Mouse (Mus musculus): ENCODE measurements around the gene Aldh1a2. TPM values are rescaled to one million over a fixed set of nuclear protein-coding genes. Genes with fewer than 3 reads are reported as not detected.

The Aldh1a2 gene
- polyA plus RNA-seq, 1 experiment from 2014 or later: 31.8 TPM

- no peak for ATAC-seq (ENCODE audit: insufficient number of reproducible peaks, low FRiP score, low TSS enrichment, low read depth)
- H3K27me3 ChIP-seq: no peaks in the 10 kb centered on the region
- peaks cover 3% of the 10 kb centered on the region; the same call in 1 of the 2 replicates for H3K4me1 ChIP-seq
- H3K4me3 ChIP-seq (replicated peaks): no peak overlapping the region
- H3K36me3 ChIP-seq: no peaks in the 10 kb centered on the region
- no peaks in the 10 kb centered on the region for H3K9me3 ChIP-seq (replicated peaks)
- no peak overlapping the region for H3K4me2 ChIP-seq (replicated peaks)
- H3K9ac ChIP-seq: no peak overlapping the region
- H3K27ac ChIP-seq (replicated peaks): no peak overlapping the region
Observed at GRCm38 (mm10) chr9:71185285-71185684, 30.3 kb upstream of the Aldh1a2 start.

DNA sequence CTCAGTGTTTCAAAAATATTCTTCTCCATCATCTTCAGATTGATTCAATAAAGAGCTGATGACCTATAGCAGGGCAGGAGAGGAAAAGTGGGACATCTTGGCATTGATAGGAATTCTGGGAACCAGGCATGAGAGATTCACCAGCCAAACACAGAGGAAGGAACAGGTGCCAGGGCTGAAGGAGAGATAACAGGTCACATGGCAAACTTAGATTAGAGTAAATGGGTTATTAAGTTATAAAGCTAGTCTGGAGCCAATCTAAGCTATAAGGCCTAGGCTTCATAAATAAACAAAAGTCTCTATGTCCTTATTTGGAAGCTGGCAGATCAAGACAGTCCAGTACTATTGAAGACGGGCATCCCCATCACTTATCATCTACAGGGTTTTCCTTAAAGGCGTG lies 29.8 kb upstream of the Aldh1a2 start:
- no peaks in the 10 kb centered on the region for H3K27me3 ChIP-seq
- WGBS: 80% methylated on average over 2 of the region's 2 CpGs
- no peaks in the 10 kb centered on the region for H3K36me3 ChIP-seq
- H3K9me3 ChIP-seq (replicated peaks): no peaks in the 10 kb centered on the region
- H3K27ac ChIP-seq (replicated peaks): no peak overlapping the region
- no peak for ATAC-seq (ENCODE audit: insufficient number of reproducible peaks, low FRiP score, low TSS enrichment, low read depth)
- no peak overlapping the region for H3K4me2 ChIP-seq (replicated peaks)
- peaks cover 3% of the 10 kb centered on the region; the same call in 1 of the 2 replicates for H3K4me1 ChIP-seq
- H3K4me3 ChIP-seq (replicated peaks): no peak overlapping the region
- H3K9ac ChIP-seq: no peak overlapping the region

GRCm38 (mm10) chr9:71187396-71187795 lies 28.2 kb upstream of the Aldh1a2 start:
- WGBS: 67% methylated on average over 7 of the region's 7 CpGs
- no peak for ATAC-seq (ENCODE audit: insufficient number of reproducible peaks, low FRiP score, low TSS enrichment, low read depth)
- H3K9me3 ChIP-seq (replicated peaks): no peaks in the 10 kb centered on the region
- no peak overlapping the region for H3K4me2 ChIP-seq (replicated peaks)
- no peaks in the 10 kb centered on the region for H3K36me3 ChIP-seq
- no peak overlapping the region for H3K9ac ChIP-seq
- H3K27me3 ChIP-seq: no peaks in the 10 kb centered on the region
- H3K4me1 ChIP-seq: peaks cover 3% of the 10 kb centered on the region; the same call in 1 of the 2 replicates
- H3K27ac ChIP-seq (replicated peaks): no peak overlapping the region
- no peak overlapping the region for H3K4me3 ChIP-seq (replicated peaks)

DNA sequence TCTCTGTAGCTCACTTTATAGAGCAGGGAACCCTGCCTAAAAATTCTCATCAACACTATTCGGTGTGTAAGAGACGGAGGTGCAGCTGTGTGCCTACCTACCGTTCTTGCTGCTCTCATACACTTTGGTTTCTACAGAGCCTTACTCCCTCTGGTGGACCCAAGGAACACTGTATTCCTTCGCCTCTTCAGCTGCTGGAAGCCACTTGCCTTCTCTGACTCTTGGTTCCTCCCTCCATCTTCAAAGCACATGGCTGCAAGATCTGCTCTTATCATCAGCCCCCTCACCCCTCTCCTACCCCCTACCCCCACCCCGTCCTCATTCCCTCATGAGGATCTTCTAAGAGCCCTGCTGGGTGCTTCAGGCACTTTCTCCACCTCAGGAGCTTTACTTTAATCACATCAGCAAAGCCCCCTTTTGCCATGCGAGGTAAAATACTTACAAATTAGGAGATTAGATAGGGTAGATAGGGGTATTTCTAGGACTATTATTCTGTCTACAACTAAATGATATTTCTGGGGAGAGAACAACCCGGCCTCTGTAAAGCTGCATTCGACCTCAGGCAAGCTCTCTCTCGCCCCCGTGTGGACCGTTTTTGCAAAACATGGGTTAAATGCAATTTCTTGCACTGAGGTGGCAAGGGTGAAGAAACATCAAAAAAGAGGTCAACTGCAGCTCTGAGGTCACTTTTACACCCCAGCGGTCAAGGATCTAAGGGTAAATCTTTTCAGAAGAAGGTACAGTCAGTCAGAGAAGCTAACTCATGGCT lies 26.8 kb upstream of the Aldh1a2 start:
- Histone ChIP-seq H3K4me1 (peaks cover 3% of the 10 kb centered on the region; the same call in 1 of the 2 replicates), H3K4me3 (replicated peaks) (no peak overlapping the region; the same call in 1 of the 2 replicates), H3K27ac (replicated peaks) (no peak overlapping the region), H3K9ac (no peak overlapping the region), H3K9me3 (replicated peaks) (no peaks in the 10 kb centered on the region), H3K36me3 (no peaks in the 10 kb centered on the region), H3K27me3 (no peaks in the 10 kb centered on the region), H3K4me2 (replicated peaks) (peak overlapping the region; percentile 42; the same call in 1 of the 2 replicates)
- WGBS: 8% methylated on average over 12 of the region's 12 CpGs
- ATAC-seq (ENCODE audit: insufficient number of reproducible peaks, low FRiP score, low TSS enrichment, low read depth): no peak

GRCm38 (mm10) chr9:71198826-71199225 lies 16.8 kb upstream of the Aldh1a2 start:
- 74% methylated on average over 5 of the region's 5 CpGs for WGBS
- no peak overlapping the region for H3K4me2 ChIP-seq (replicated peaks)
- H3K27me3 ChIP-seq: no peaks in the 10 kb centered on the region
- H3K9me3 ChIP-seq (replicated peaks): no peaks in the 10 kb centered on the region
- ATAC-seq (ENCODE audit: insufficient number of reproducible peaks, low FRiP score, low TSS enrichment, low read depth): no peak
- H3K27ac ChIP-seq (replicated peaks): no peak overlapping the region
- no peak overlapping the region for H3K4me3 ChIP-seq (replicated peaks)
- no peaks in the 10 kb centered on the region for H3K4me1 ChIP-seq
- no peaks in the 10 kb centered on the region for H3K36me3 ChIP-seq
- no peak overlapping the region for H3K9ac ChIP-seq

GRCm38 (mm10) chr9:71202265-71202664 lies 13.3 kb upstream of the Aldh1a2 start:
- Histone ChIP-seq H3K9me3 (replicated peaks) (no peaks in the 10 kb centered on the region), H3K4me3 (replicated peaks) (no peak overlapping the region), H3K4me1 (no peaks in the 10 kb centered on the region), H3K27ac (replicated peaks) (no peak overlapping the region), H3K27me3 (no peaks in the 10 kb centered on the region), H3K4me2 (replicated peaks) (no peak overlapping the region), H3K9ac (no peak overlapping the region), H3K36me3 (no peaks in the 10 kb centered on the region)
- no peak for ATAC-seq (ENCODE audit: insufficient number of reproducible peaks, low FRiP score, low TSS enrichment, low read depth)
- 81% methylated on average over 4 of the region's 4 CpGs for whole genome bisulfite sequencing

DNA sequence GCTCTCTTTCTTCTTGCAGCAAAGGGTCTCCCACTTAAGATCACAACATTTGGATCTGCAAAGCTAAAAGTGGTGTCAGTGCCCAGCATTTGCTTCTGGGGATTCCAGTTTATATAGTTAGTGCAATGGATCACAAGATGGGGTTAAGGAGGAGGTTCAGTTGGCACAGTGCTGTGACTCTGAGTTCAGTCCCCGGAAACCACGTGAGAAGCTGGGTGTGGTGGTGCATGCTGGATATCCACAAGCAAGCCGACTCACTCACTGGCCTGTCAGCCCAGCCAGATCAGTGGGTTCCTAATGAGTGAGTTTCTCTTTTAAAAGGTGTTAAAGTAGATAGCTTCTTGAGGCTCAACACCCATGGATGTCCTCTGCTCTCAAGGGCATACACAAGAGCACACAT lies 6.3 kb upstream of the Aldh1a2 start:
- peaks cover 34% of the 10 kb centered on the region for H3K27me3 ChIP-seq
- no peak overlapping the region for H3K27ac ChIP-seq (replicated peaks)
- no peaks in the 10 kb centered on the region for H3K36me3 ChIP-seq
- H3K4me2 ChIP-seq (replicated peaks): no peak overlapping the region
- WGBS: 60% methylated on average over 3 of the region's 3 CpGs
- H3K4me3 ChIP-seq (replicated peaks): no peak overlapping the region
- no peaks in the 10 kb centered on the region for H3K9me3 ChIP-seq (replicated peaks)
- no peak overlapping the region for H3K9ac ChIP-seq
- ATAC-seq (ENCODE audit: insufficient number of reproducible peaks, low FRiP score, low TSS enrichment, low read depth): no peak
- H3K4me1 ChIP-seq: no peaks in the 10 kb centered on the region

DNA sequence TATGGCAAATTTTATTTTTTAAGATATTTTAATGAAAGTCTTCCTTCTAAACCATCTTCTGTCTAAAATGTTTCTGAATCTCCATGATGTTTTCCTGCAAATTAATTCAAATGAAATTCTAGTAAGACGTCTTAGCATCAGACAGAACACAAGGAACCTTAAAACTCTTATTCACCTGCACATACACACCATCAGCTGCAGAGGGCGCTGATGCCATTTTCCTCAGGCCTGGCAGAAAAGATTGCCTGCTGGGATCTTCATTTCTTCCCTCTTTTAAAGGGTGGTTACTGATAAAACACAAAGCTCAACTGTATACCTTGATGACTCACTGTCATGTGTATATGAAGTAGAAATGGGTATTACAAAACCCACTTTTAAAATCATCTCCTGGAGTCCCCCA lies 4.7 kb upstream of the Aldh1a2 start:
- Histone ChIP-seq H3K4me3 (replicated peaks) (no peak overlapping the region), H3K9ac (no peak overlapping the region), H3K4me2 (replicated peaks) (no peak overlapping the region), H3K27ac (replicated peaks) (no peak overlapping the region), H3K36me3 (no peaks in the 10 kb centered on the region), H3K9me3 (replicated peaks) (no peaks in the 10 kb centered on the region), H3K4me1 (peaks cover 8% of the 10 kb centered on the region), H3K27me3 (peaks cover 49% of the 10 kb centered on the region)
- WGBS: 6% methylated on average over 2 of the region's 2 CpGs
- no peak for ATAC-seq (ENCODE audit: insufficient number of reproducible peaks, low FRiP score, low TSS enrichment, low read depth)

DNA sequence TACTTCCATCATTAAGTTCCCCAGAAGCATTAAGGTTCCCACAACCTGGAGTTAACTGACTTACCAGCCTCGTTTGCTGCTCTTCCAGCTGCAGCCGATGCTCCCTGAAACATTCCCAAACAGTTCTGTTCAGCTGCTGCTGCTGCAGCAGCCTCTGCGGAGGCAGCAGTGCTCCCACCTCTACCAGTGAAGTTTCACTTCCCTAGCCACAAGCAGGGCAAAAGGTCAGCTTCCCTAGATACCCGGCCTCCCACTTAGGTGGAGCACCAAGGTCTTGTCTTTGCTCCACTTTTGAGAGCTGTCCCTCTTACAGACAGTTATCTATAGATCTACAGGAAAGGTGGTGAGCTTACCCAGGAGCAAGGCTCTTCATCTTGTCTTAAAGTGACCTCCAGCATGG lies 2.0 kb upstream of the Aldh1a2 start:
- H3K27me3 ChIP-seq: peaks cover 66% of the 10 kb centered on the region
- no peaks in the 10 kb centered on the region for H3K36me3 ChIP-seq
- no peak overlapping the region for H3K27ac ChIP-seq (replicated peaks)
- H3K9ac ChIP-seq: no peak overlapping the region
- peaks cover 17% of the 10 kb centered on the region for H3K4me1 ChIP-seq
- 27% methylated on average over 4 of the region's 4 CpGs for WGBS
- no peaks in the 10 kb centered on the region for H3K9me3 ChIP-seq (replicated peaks)
- H3K4me2 ChIP-seq (replicated peaks): no peak overlapping the region
- H3K4me3 ChIP-seq (replicated peaks): no peak overlapping the region
- no peak for ATAC-seq (ENCODE audit: insufficient number of reproducible peaks, low FRiP score, low TSS enrichment, low read depth)

- no peak for ATAC-seq (ENCODE audit: insufficient number of reproducible peaks, low FRiP score, low TSS enrichment, low read depth)
- Histone ChIP-seq H3K27me3 (peaks cover 64% of the 10 kb centered on the region), H3K9ac (peak overlapping the region; percentile 23)
Observed at GRCm38 (mm10) chr9:71216036-71216995, 727 bp downstream of the Aldh1a2 start.

GRCm38 (mm10) chr9:71216996-71217792 lies 1.6 kb downstream of the Aldh1a2 start:
- Histone ChIP-seq H3K4me3 (replicated peaks) (peak overlapping the region; percentile 43), H3K4me2 (replicated peaks) (peak overlapping the region; percentile 86), H3K27ac (replicated peaks) (no peak overlapping the region), H3K27me3 (peaks cover 60% of the 10 kb centered on the region), H3K4me1 (peaks cover 17% of the 10 kb centered on the region), H3K9me3 (replicated peaks) (no peaks in the 10 kb centered on the region), H3K36me3 (no peaks in the 10 kb centered on the region), H3K9ac (no peak overlapping the region)
- no peak for ATAC-seq (ENCODE audit: insufficient number of reproducible peaks, low FRiP score, low TSS enrichment, low read depth)
- WGBS: 5% methylated on average over 20 of the region's 20 CpGs

More at GRCm38 (mm10) chr9:71216036-71216995, 727 bp downstream of the Aldh1a2 start:
- no peak overlapping the region for H3K27ac ChIP-seq (replicated peaks)
- WGBS: under 1% methylated on average over 57 of the region's 57 CpGs
- no peaks in the 10 kb centered on the region for H3K36me3 ChIP-seq
- H3K4me3 ChIP-seq (replicated peaks): peak overlapping the region; percentile 43
- H3K9me3 ChIP-seq (replicated peaks): no peaks in the 10 kb centered on the region
- peak overlapping the region; percentile 86 for H3K4me2 ChIP-seq (replicated peaks)
- H3K4me1 ChIP-seq: peaks cover 17% of the 10 kb centered on the region
